Mouse (Mus musculus) erythroblast, embryonic 14.5 days (primary cell): Measurements from ENCODE around the gene Atpif1.

ENCODE experiments used
- GATA1 ChIP-seq: IDR thresholded peaks from 2 replicates; pipeline ENCODE4 v1.6.1; 2012; ENCODE audit warnings: low read length, inconsistent platforms, mixed read lengths
- TAL1 ChIP-seq: IDR thresholded peaks from 3 replicates; pipeline ENCODE4 v1.6.1; 2012; ENCODE audit warnings: low read length, inconsistent platforms, mixed read lengths

- TF ChIP-seq GATA1 (no peak), TAL1 (no peak)
These were observed 27.2 kb downstream of the Atpif1 start for GRCm38 (mm10) chr4:132506250-132506649.
